Mouse (Mus musculus): ENCODE results near the gene Cfap58.

GRCm38 (mm10) chr19:47917396-47917795 is 20.1 kb upstream of the Cfap58 start:
- TF ChIP-seq CTCF (IDR thresholded peaks at IDR 0.05; ENCODE audit: borderline replicate concordance, control insufficient read depth, extremely low read depth, insufficient read depth, low read length, poor library complexity), result no peak
- no peak for TF ChIP-seq POLR2A (IDR thresholded peaks at IDR 0.05; ENCODE audit: control insufficient read depth, extremely low read depth, insufficient read depth, low read length, poor library complexity)

Data from thymus, adult 2 months (tissue).